Mouse (Mus musculus): ENCODE data around the gene Bmt2.

The Bmt2 gene

GRCm38 (mm10) chr6:13619618-13620017 lies 58.1 kb downstream of the Bmt2 start:
- in situ Hi-C loops (cut with MboI, MseI): loop anchor here (25.0 kb wide), 1 partner anchor 557 kb away; the partner anchor contains the start of gene Tmem106b

- in situ Hi-C loops (cut with MboI, MseI): loop anchor here (25.0 kb wide), 1 partner anchor 555 kb away; the partner anchor contains the start of gene Tmem106b
Measured at GRCm38 (mm10) chr6:13617110-13617509, 60.7 kb downstream of the Bmt2 start.

- in situ Hi-C loops (cut with MboI, MseI): loop anchor here (25.0 kb wide), 1 partner anchor 552 kb away; the partner anchor contains the start of gene Tmem106b
Measured at GRCm38 (mm10) chr6:13614568-13614967, 63.2 kb downstream of the Bmt2 start.

- in situ Hi-C loops (cut with MboI, MseI): loop anchor here (25.0 kb wide), 1 partner anchor 551 kb away; the partner anchor contains the start of gene Tmem106b
Measured at GRCm38 (mm10) chr6:13613671-13614070, 64.1 kb downstream of the Bmt2 start.

- in situ Hi-C loops (cut with MboI, MseI): loop anchor here (25.0 kb wide), 1 partner anchor 549 kb away; the partner anchor contains the start of gene Tmem106b
Measured at GRCm38 (mm10) chr6:13610869-13611268, 66.9 kb downstream of the Bmt2 start.

- in situ Hi-C loops (cut with MboI, MseI): loop anchor here (5.0 to 25.0 kb wide), 2 partner anchors 68 to 547 kb away; partner anchors contain the start of genes Bmt2 and Tmem106b
Measured at GRCm38 (mm10) chr6:13609353-13610140, 68.2 kb downstream of the Bmt2 start.

GRCm38 (mm10) chr6:13607621-13608493 lies 69.9 kb downstream of the Bmt2 start, which contains the start of gene Tmem168:
Gene Tmem168 (minus strand): TSS chr6:13608100.
- in situ Hi-C loops (cut with MboI, MseI): loop anchor here (5.0 to 25.0 kb wide), 2 partner anchors 69 to 546 kb away; partner anchors contain the start of genes Bmt2 and Tmem106b

- in situ Hi-C loops (cut with MboI, MseI): loop anchor here (5.0 to 25.0 kb wide), 2 partner anchors 70 to 545 kb away; partner anchors contain the start of genes Bmt2 and Tmem106b
Measured at GRCm38 (mm10) chr6:13606921-13607620, 70.7 kb downstream of the Bmt2 start.

GRCm38 (mm10) chr6:13606394-13606793 lies 71.4 kb downstream of the Bmt2 start:
- in situ Hi-C loops (cut with MboI, MseI): loop anchor here (5.0 to 25.0 kb wide), 2 partner anchors 71 to 544 kb away; partner anchors contain the start of genes Bmt2 and Tmem106b

GRCm38 (mm10) chr6:13603134-13603533 lies 74.6 kb downstream of the Bmt2 start:
- in situ Hi-C loops (cut with MboI, MseI): loop anchor here (25.0 kb wide), 1 partner anchor 541 kb away; the partner anchor contains the start of gene Tmem106b

GRCm38 (mm10) chr6:13601587-13601986 lies 76.2 kb downstream of the Bmt2 start:
- in situ Hi-C loops (cut with MboI, MseI): loop anchor here (25.0 kb wide), 1 partner anchor 539 kb away; the partner anchor contains the start of gene Tmem106b

- in situ Hi-C loops (cut with MboI, MseI): loop anchor here (25.0 kb wide), 1 partner anchor 264 kb away; the partner anchor contains the start of gene 2610001J05Rik
Measured at GRCm38 (mm10) chr6:13598239-13598923, 79.4 kb downstream of the Bmt2 start.

- in situ Hi-C loops (cut with MboI, MseI): loop anchor here (25.0 kb wide), 1 partner anchor 269 kb away; the partner anchor contains the start of gene 2610001J05Rik
Measured at GRCm38 (mm10) chr6:13592729-13593345, 84.9 kb downstream of the Bmt2 start.

GRCm38 (mm10) chr6:13586560-13586959 lies 91.2 kb downstream of the Bmt2 start:
- in situ Hi-C loops (cut with MboI, MseI): loop anchor here (25.0 kb wide), 1 partner anchor 276 kb away; the partner anchor contains the start of gene 2610001J05Rik

GRCm38 (mm10) chr6:13586154-13586553 lies 91.6 kb downstream of the Bmt2 start:
- in situ Hi-C loops (cut with MboI, MseI): loop anchor here (25.0 kb wide), 1 partner anchor 276 kb away; the partner anchor contains the start of gene 2610001J05Rik

- in situ Hi-C loops (cut with MboI, MseI): loop anchor here (25.0 kb wide), 1 partner anchor 278 kb away; the partner anchor contains the start of gene 2610001J05Rik
Measured at GRCm38 (mm10) chr6:13584788-13585187, 93.0 kb downstream of the Bmt2 start.

GRCm38 (mm10) chr6:13582075-13582474 lies 95.7 kb downstream of the Bmt2 start:
- in situ Hi-C loops (cut with MboI, MseI): loop anchor here (25.0 kb wide), 1 partner anchor 280 kb away; the partner anchor contains the start of gene 2610001J05Rik

All from T-helper 1 cell (primary cell).